Mouse (Mus musculus) liver, embryonic 11.5 days (tissue): ENCODE data around the gene Psmd7. TPM values are rescaled to one million over a fixed set of nuclear protein-coding genes. Genes with fewer than 3 reads are reported as not detected.

Experiments used
- ATAC-seq: fragments of 200-750 bp; cut with Nextera tagmentation; replicated peaks from 2 replicates; pipeline ENCODE4 v1.8.0; 2017; ENCODE audit warnings: moderate number of reproducible peaks, mild to moderate bottlenecking, moderate TSS enrichment, moderate library complexity; ENCODE audit not compliant: low FRiP score
- DNase-seq: peaks from one replicate; pipeline ENCODE4 v3.0.0-alpha.2; 2017; ENCODE audit warnings: low spot score
- H3K27ac ChIP-seq: fragments of 300-500 bp; sonication (generic); 2 replicates; pipeline ENCODE4 v1.5.1; 2014; ENCODE audit warnings: mild to moderate bottlenecking, low read depth, low read length, control low read depth
- H3K27me3 ChIP-seq: fragments of 300-500 bp; sonication (generic); replicated peaks from 2 replicates; pipeline ENCODE4 v1.6.1; 2014; ENCODE audit warnings: low read length, mixed read lengths; ENCODE audit not compliant: control insufficient read depth, insufficient read depth
- H3K36me3 ChIP-seq: fragments of 300-500 bp; sonication (generic); 2 replicates; pipeline ENCODE4 v1.6.1; 2014; ENCODE audit warnings: mild to moderate bottlenecking, low read length, moderate library complexity, mixed read lengths; ENCODE audit not compliant: control insufficient read depth, insufficient read depth
- H3K4me1 ChIP-seq: fragments of 300-500 bp; sonication (generic); replicated peaks from 2 replicates; pipeline ENCODE4 v1.6.1; 2014; ENCODE audit warnings: low read length, mixed read lengths; ENCODE audit not compliant: control insufficient read depth, insufficient read depth
- H3K4me2 ChIP-seq: fragments of 300-500 bp; sonication (generic); 2 replicates; pipeline ENCODE4 v1.6.1; 2014; ENCODE audit warnings: mild to moderate bottlenecking, control low read depth, moderate library complexity
- H3K4me3 ChIP-seq: fragments of 300-500 bp; sonication (generic); 2 replicates; pipeline ENCODE4 v1.5.1; 2014; ENCODE audit warnings: low read depth, low read length, control low read depth
- H3K9ac ChIP-seq: fragments of 300-500 bp; sonication (generic); 2 replicates; pipeline ENCODE4 v1.6.1; 2014; ENCODE audit warnings: low read depth, low read length, control low read depth
- H3K9me3 ChIP-seq: fragments of 300-500 bp; sonication (generic); 2 replicates; pipeline ENCODE4 v1.6.1; 2016; ENCODE audit warnings: low read length, inconsistent platforms, mixed read lengths; ENCODE audit not compliant: control insufficient read depth
- WGBS: fragments of 180-500 bp; shearing (Covaris S2); extraction: QIAGEN DNeasy Blood & Tissue Kit; methylation state at CpG from one replicate; pipeline ENCODE4 v1.1.7; 2014; 5-methylcytosine and 5-hydroxymethylcytosine counted together
- polyA plus RNA-seq: library from polyadenylated mRNA; unstranded; fragments of >200 nt; fragmentation: Nextera tagmentation; extraction: Ambion mirVana; gene quantifications from 2 replicates; pipeline ENCODE4 v1.2.1, GENCODE M21; 2014

Psmd7 gene
- polyA plus RNA-seq, 1 experiment from 2014 or later, result 365 TPM

DNA sequence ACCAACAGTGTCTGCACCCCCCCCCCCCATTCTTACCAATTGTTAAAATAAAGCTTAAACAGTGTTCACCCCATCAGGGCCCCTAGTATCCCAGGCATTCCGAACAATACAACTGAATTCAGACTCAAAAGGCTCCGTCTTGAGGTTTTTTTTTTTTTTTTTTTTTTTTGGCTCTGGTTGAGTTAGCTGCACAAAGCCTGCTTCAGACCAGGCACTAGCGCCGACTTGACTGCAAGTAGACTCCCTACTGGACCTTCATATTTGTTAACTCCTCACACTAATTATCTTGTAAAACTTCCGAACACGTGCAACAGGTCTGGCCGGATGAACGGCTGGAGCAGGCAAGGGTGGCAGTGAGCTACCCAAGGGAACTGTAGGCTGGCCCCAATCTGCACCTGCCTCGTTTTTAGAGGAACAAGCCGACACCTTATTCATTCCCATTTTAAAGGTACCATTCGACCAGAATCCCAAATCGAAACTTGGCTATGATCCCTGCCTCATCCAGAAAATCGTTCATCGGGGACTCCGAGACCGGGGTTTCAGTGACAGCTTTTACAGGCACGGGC lies 752 bp downstream of the Psmd7 start:
- Histone ChIP-seq H3K9ac (peak overlapping the region; percentile 91), H3K4me1 (no peaks in the 10 kb centered on the region), H3K36me3 (peaks cover 23% of the 10 kb centered on the region), H3K4me2 (peak overlapping the region; percentile 72), H3K9me3 (no peaks in the 10 kb centered on the region), H3K4me3 (peak overlapping the region; percentile 85), H3K27ac (peak overlapping the region; percentile 72), H3K27me3 (no peaks in the 10 kb centered on the region)
- DNase-seq, result peak; percentile 55
- peak; percentile 53 for ATAC-seq
- WGBS, result 2% methylated on average over 17 of the region's 17 CpGs

DNA sequence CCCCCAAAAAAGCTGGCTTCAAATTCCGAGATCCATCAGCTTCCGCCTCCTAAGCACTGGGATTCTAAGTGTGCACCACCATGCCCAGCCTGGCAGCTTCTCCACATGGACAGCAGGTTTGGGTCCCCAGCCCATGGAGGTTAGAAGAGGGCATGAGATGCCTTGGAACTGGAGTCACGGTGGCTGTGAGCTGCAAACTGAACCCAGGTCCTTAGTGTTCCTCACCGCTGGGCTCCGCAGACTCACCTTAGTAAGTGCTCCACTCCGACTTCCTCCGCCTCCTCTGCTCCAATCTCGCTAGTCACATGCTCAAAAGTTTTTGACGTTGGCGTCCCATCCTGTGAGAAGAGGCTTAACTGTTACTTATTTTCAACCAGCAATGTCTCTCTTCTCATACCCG lies 6.1 kb downstream of the Psmd7 start:
- DNase-seq (no peak), ATAC-seq (no peak)
- Histone ChIP-seq H3K9me3 (no peaks in the 10 kb centered on the region), H3K4me1 (peaks cover 9% of the 10 kb centered on the region), H3K27me3 (no peaks in the 10 kb centered on the region), H3K4me2 (no peak overlapping the region), H3K4me3 (no peak overlapping the region), H3K36me3 (peaks cover 61% of the 10 kb centered on the region), H3K27ac (no peak overlapping the region), H3K9ac (no peak overlapping the region)
- 93% methylated on average over 11 of the region's 11 CpGs for WGBS

DNA sequence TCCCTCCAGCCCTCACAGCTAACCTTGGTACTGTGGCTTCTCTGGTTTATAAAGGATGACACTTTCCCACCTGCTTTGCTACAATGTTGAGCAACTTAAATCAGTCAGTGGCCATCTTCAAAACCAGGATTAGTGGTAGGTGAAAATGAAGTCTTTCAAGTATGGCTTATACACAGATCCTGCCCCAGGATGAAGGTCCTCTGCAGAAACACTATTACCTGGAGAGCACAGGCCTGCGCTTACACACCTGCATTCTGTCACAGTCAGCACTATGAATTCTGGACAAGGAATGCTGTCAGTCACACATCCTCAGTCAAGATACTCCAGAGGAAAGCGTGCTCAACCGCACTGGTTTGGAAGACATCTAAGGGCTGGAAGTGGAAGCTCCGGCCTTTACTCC lies 6.7 kb downstream of the Psmd7 start:
- WGBS, result 98% methylated on average over 4 of the region's 4 CpGs
- Histone ChIP-seq H3K4me3 (no peak overlapping the region), H3K4me2 (no peak overlapping the region), H3K9me3 (no peaks in the 10 kb centered on the region), H3K27me3 (no peaks in the 10 kb centered on the region), H3K27ac (no peak overlapping the region), H3K4me1 (peaks cover 10% of the 10 kb centered on the region), H3K9ac (no peak overlapping the region), H3K36me3 (peaks cover 61% of the 10 kb centered on the region)
- DNase-seq, result no peak
- no peak for ATAC-seq

DNA sequence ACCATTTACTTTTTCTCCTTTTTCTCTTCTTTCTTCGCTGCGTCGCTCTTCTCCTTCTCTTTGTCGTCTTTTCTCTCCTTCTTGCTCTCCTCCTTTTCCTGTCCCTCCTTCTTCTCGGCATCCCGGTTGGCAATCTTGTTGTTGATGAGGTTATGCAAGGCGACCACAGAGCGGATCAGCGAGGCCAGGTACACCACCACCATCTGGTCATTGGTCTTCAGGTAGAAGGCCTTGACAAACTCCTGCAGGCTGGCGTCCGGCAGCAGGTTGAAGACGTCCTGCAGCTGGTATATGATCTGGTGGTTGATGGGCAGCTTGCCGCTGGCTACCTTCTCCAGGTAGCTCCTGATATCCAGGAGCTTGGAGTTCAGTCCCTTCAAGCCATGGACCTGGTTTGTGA lies 7.4 kb downstream of the Psmd7 start:
- Histone ChIP-seq H3K4me3 (no peak overlapping the region), H3K36me3 (peaks cover 61% of the 10 kb centered on the region), H3K4me1 (peaks cover 12% of the 10 kb centered on the region), H3K4me2 (no peak overlapping the region), H3K9ac (no peak overlapping the region), H3K27ac (no peak overlapping the region), H3K9me3 (no peaks in the 10 kb centered on the region), H3K27me3 (no peaks in the 10 kb centered on the region)
- WGBS, result 93% methylated on average over 13 of the region's 13 CpGs
- DNase-seq, result no peak
- no peak for ATAC-seq

DNA sequence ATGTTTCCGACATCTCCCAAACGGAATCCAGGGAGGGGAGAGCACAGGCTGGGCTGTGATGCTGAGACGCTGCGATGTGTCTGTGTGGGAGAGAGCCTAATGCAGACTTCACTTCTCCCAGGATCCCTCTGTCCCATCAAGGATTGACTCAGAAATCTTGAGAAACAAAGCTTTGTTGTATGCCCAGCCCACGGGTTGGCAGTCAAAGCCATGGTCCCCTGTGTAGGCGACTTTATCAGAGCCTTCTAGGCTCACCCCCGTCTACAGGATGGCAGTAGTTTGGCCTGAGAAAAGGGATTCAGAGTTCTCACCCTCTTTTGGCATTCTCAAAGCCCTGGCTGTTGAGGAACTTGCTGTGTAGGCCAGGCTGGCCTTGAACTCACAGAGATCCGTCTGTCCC lies 9.7 kb downstream of the Psmd7 start:
- Histone ChIP-seq H3K4me3 (no peak overlapping the region), H3K36me3 (peaks cover 48% of the 10 kb centered on the region), H3K4me1 (peaks cover 12% of the 10 kb centered on the region), H3K9ac (no peak overlapping the region), H3K27ac (peak overlapping the region; percentile 58; the same call in 1 of the 2 replicates), H3K27me3 (no peaks in the 10 kb centered on the region), H3K4me2 (no peak overlapping the region), H3K9me3 (no peaks in the 10 kb centered on the region)
- DNase-seq (no peak), ATAC-seq (no peak)
- 82% methylated on average over 8 of the region's 8 CpGs for WGBS

DNA sequence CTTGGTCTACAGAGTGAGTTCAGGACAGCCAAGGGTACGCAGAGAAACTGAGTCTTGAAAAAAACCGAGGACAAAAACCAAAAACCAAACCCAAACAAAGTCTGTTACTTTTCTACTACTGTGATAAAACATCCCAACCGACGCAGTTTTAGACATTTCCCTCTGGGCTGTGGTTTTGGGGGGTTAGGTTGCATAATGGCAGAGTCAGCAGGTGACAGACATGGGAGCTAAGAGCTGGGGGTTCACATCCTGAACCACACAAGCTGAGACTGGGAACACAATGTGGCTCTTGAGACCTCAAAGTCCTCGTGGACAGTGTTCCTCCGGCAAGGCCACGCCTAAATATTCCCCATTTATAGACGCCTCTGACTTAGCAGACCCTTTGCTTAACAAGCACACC lies 10.1 kb downstream of the Psmd7 start:
- peaks cover 44% of the 10 kb centered on the region for H3K36me3 ChIP-seq
- H3K27ac ChIP-seq, result peak overlapping the region; percentile 58
- no peak overlapping the region for H3K9ac ChIP-seq

DNA sequence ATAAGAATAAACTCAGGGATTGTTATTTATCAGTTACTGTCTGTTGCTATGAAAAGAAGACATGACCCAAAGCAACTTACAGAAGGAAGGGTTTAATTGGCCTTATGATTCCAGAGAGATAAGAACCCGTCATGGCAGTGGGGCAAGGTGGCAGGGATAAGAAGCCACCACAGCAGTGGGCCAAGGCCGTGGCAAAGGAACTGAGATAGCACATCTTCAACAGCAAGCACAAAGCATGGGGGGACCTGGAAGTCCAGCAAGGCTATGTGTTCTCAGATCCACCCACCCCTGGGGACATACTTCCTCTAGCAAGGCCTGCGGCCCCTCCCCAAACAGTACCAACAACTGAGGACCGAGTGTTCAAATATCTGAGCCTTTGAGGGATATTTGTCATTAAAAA lies 10.6 kb downstream of the Psmd7 start:
- H3K9ac ChIP-seq, result no peak overlapping the region
- H3K4me3 ChIP-seq, result no peak overlapping the region
- no peak overlapping the region; the same call in 1 of the 2 replicates for H3K4me2 ChIP-seq
- 52% methylated on average over 4 of the region's 4 CpGs for WGBS
- peak overlapping the region; percentile 58 for H3K27ac ChIP-seq
- peaks cover 12% of the 10 kb centered on the region for H3K4me1 ChIP-seq
- no peaks in the 10 kb centered on the region for H3K9me3 ChIP-seq
- DNase-seq (no peak), ATAC-seq (peak; percentile 82)
- H3K27me3 ChIP-seq, result no peaks in the 10 kb centered on the region
- peaks cover 39% of the 10 kb centered on the region for H3K36me3 ChIP-seq

More for the DNA sequence above, 10.1 kb downstream of the Psmd7 start:
- DNase-seq, result no peak
- no peak for ATAC-seq
- Histone ChIP-seq H3K4me3 (no peak overlapping the region), H3K4me2 (no peak overlapping the region), H3K4me1 (peaks cover 12% of the 10 kb centered on the region), H3K27me3 (no peaks in the 10 kb centered on the region), H3K9me3 (no peaks in the 10 kb centered on the region)
- WGBS, result 61% methylated on average over 8 of the region's 8 CpGs

DNA sequence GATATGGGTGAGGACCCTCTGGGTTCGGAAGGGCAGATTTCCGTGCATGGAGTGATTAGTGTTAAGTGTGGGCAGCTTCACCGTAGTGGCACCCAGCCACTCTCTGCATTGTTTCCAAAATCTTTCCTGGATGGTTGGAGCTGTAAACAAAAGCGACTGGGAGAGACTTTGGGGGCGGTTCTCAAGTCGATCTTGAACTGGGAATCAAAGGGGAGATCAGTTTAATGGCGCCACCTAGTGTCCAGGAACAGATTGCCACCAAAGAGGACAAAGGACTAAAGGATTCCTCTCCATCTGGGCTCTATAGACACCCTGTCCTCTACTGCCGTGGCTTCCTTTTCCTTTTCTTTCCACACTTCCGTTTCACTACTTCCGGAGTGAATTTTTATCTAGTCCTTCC lies 11.6 kb downstream of the Psmd7 start:
- ATAC-seq (0 out of 2 replicates have a peak, but pooled peaks have one; percentile 18), DNase-seq (peak; percentile 75)
- Histone ChIP-seq H3K9ac (no peak overlapping the region), H3K4me2 (peak overlapping the region; percentile 47), H3K27me3 (no peaks in the 10 kb centered on the region), H3K9me3 (no peaks in the 10 kb centered on the region), H3K36me3 (peaks cover 30% of the 10 kb centered on the region), H3K27ac (no peak overlapping the region), H3K4me3 (peak overlapping the region; percentile 22; the same call in 1 of the 2 replicates), H3K4me1 (peaks cover 12% of the 10 kb centered on the region)
- WGBS, result 12% methylated on average over 10 of the region's 10 CpGs

DNA sequence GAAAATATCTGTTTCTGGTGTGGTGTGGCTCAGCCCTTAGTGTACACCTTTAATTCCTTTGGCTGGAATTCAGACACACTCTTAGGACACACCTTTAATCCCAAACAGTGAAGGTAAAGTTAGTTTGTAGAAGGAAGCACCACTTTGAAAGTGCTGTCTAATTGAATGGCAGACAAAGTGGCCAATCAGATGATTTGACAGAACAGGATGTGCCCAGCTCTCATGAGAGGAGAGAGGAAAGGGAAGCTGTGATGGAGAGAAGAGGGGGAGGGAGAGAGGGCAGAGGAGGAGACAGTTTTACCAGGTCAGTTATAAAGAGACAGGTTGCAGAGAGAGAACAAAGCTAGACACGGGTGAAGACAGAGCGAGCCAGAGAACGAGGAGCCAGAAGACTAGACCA lies 13.5 kb downstream of the Psmd7 start:
- Histone ChIP-seq H3K27ac (no peak overlapping the region), H3K9me3 (no peaks in the 10 kb centered on the region), H3K9ac (no peak overlapping the region), H3K27me3 (no peaks in the 10 kb centered on the region), H3K4me2 (no peak overlapping the region), H3K36me3 (peaks cover 11% of the 10 kb centered on the region), H3K4me1 (peaks cover 12% of the 10 kb centered on the region), H3K4me3 (no peak overlapping the region)
- no peak for ATAC-seq
- no peak for DNase-seq
- WGBS, result 85% methylated on average over 3 of the region's 3 CpGs
